Mouse (Mus musculus) CH12.LX (cell line): ENCODE results near the gene Il11. TPM values are rescaled to one million over a fixed set of nuclear protein-coding genes. Genes with fewer than 3 reads are reported as not detected.

ENCODE experiments used
- DNase-seq: peaks from one replicate; pipeline ENCODE4 v3.0.0-alpha.2; 2013; ENCODE audit errors: extremely low read depth
- H3K27ac ChIP-seq: 2 replicates; pipeline ENCODE4 v1.5.1; 2012; ENCODE audit warnings: low read depth, mild to moderate bottlenecking, control low read depth, moderate library complexity; ENCODE audit not compliant: insufficient read depth
- H3K27me3 ChIP-seq: replicated peaks from 2 replicates; pipeline ENCODE3; 2012; ENCODE audit warnings: inconsistent platforms
- H3K36me3 ChIP-seq, 2 experiments: replicated peaks in 1 of 2; 2 replicates each; pipeline versions ENCODE3 to v1.6.1; 2012; ENCODE audit warnings: inconsistent platforms in 1 of 2, low read length in 1 of 2, mild to moderate bottlenecking in 1 of 2, mixed read lengths in 1 of 2, moderate library complexity in 1 of 2; ENCODE audit not compliant: control insufficient read depth in 1 of 2, insufficient read depth in 1 of 2
- H3K4me1 ChIP-seq, 2 experiments: 2 replicates each; pipeline ENCODE4 v1.6.1; 2012; ENCODE audit warnings: inconsistent platforms in 1 of 2, moderate library complexity in 1 of 2; ENCODE audit not compliant: insufficient read depth in 2 of 2, control insufficient read depth in 1 of 2
- H3K4me2 ChIP-seq: 2 replicates; pipeline ENCODE4 v1.6.1; 2012; ENCODE audit warnings: low read depth, mild to moderate bottlenecking, control low read depth; ENCODE audit not compliant: poor library complexity, insufficient read depth, severe bottlenecking
- H3K4me3 ChIP-seq, 3 experiments: fragments of 150-350 bp in 1 of 3; sonication (generic) in 1 of 3; replicated peaks in 1 of 3; 2 replicates each; pipeline versions ENCODE3 to v1.5.1; 2011 to 2012; ENCODE audit warnings: low read depth in 2 of 3, low read length in 2 of 3, mild to moderate bottlenecking in 2 of 3, moderate library complexity in 2 of 3, control low read depth in 1 of 3, improper control_type of control experiment in 1 of 3, inconsistent platforms in 1 of 3, mixed read lengths in 1 of 3; ENCODE audit not compliant: poor library complexity in 1 of 3
- H3K79me2 ChIP-seq: replicated peaks from 2 replicates; pipeline ENCODE4 v1.6.1; 2012; ENCODE audit warnings: mild to moderate bottlenecking, moderate library complexity; ENCODE audit not compliant: control insufficient read depth, poor library complexity, insufficient read depth, severe bottlenecking; ENCODE audit errors: extremely low read depth
- H3K9ac ChIP-seq: 2 replicates; pipeline ENCODE4 v1.6.1; 2012; ENCODE audit warnings: low read depth, mild to moderate bottlenecking, control low read depth, moderate library complexity; ENCODE audit not compliant: insufficient read depth
- H3K9me3 ChIP-seq: replicated peaks from 2 replicates; pipeline ENCODE3; 2012; ENCODE audit warnings: low read length, inconsistent platforms, mixed read lengths
- BHLHE40 ChIP-seq: IDR thresholded peaks from 2 replicates; pipeline ENCODE4 v1.6.1; 2011; ENCODE audit warnings: mild to moderate bottlenecking, low read depth, low read length, improper control_type of control experiment
- CHD1 ChIP-seq: IDR thresholded peaks from 2 replicates; pipeline ENCODE4 v1.6.1; 2012; ENCODE audit warnings: low read depth, low read length, improper control_type of control experiment, inconsistent platforms
- CHD2 ChIP-seq: IDR thresholded peaks from 2 replicates; pipeline ENCODE4 v1.6.1; 2011; ENCODE audit warnings: low read length, improper control_type of control experiment
- CTCF ChIP-seq, 2 experiments: IDR thresholded peaks in 1 of 2; conservative IDR thresholded peaks in 1 of 2; 2 replicates each; pipeline ENCODE4 v1.5.1; 2011 to 2012; ENCODE audit warnings: low read depth in 2 of 2, low read length in 2 of 2, improper control_type of control experiment in 1 of 2, inconsistent platforms in 1 of 2, mild to moderate bottlenecking in 1 of 2, moderate library complexity in 1 of 2
- E2F4 ChIP-seq: IDR thresholded peaks from 2 replicates; pipeline ENCODE4 v1.6.1; 2011; ENCODE audit warnings: low read depth, low read length, improper control_type of control experiment; ENCODE audit not compliant: insufficient replicate concordance
- ELF1 ChIP-seq: IDR thresholded peaks from 2 replicates; pipeline ENCODE4 v1.6.1; 2014; ENCODE audit warnings: low read depth, mild to moderate bottlenecking, inconsistent platforms, low read length, improper control_type of control experiment
- ETS1 ChIP-seq: conservative IDR thresholded peaks from 2 replicates; pipeline ENCODE4 v1.6.1; 2012; ENCODE audit warnings: low read depth, mild to moderate bottlenecking, inconsistent platforms, low read length, improper control_type of control experiment, moderate library complexity
- GABPA ChIP-seq: IDR thresholded peaks from 2 replicates; pipeline ENCODE4 v1.6.1; 2012; ENCODE audit warnings: low read depth, low read length, improper control_type of control experiment, inconsistent platforms; ENCODE audit not compliant: insufficient replicate concordance
- HCFC1 ChIP-seq: IDR thresholded peaks from 2 replicates; pipeline ENCODE4 v1.6.1; 2012; ENCODE audit warnings: low read depth, mild to moderate bottlenecking, inconsistent platforms, low read length, improper control_type of control experiment
- IRF4 ChIP-seq: IDR thresholded peaks from 2 replicates; pipeline ENCODE4 v1.6.1; 2014; ENCODE audit warnings: low read depth, mild to moderate bottlenecking, inconsistent platforms, low read length, improper control_type of control experiment
- KAT2A ChIP-seq: IDR thresholded peaks from 2 replicates; pipeline ENCODE4 v1.6.1; 2012; ENCODE audit warnings: low read length, improper control_type of control experiment, inconsistent platforms; ENCODE audit not compliant: insufficient replicate concordance
- MAFK ChIP-seq: IDR thresholded peaks from 2 replicates; pipeline ENCODE4 v1.6.1; 2011; ENCODE audit warnings: low read length, improper control_type of control experiment; ENCODE audit not compliant: insufficient replicate concordance
- MAX ChIP-seq: IDR thresholded peaks from 2 replicates; pipeline ENCODE4 v1.6.1; 2011; ENCODE audit warnings: low read length, improper control_type of control experiment
- MAZ ChIP-seq: IDR thresholded peaks from 2 replicates; pipeline ENCODE4 v1.6.1; 2012; ENCODE audit warnings: low read depth, mild to moderate bottlenecking, inconsistent platforms, low read length, improper control_type of control experiment, moderate library complexity
- MXI1 ChIP-seq: IDR thresholded peaks from 2 replicates; pipeline ENCODE4 v1.6.1; 2011; ENCODE audit warnings: mild to moderate bottlenecking, low read depth, low read length, improper control_type of control experiment
- MYC ChIP-seq: IDR thresholded peaks from 2 replicates; pipeline ENCODE4 v1.6.1; 2011; ENCODE audit warnings: low read depth, mild to moderate bottlenecking, improper control_type of control experiment, low read length
- NELFE ChIP-seq: IDR thresholded peaks from 2 replicates; pipeline ENCODE4 v1.6.1; 2011; ENCODE audit warnings: low read depth, low read length, improper control_type of control experiment
- NRF1 ChIP-seq: IDR thresholded peaks from 2 replicates; pipeline ENCODE4 v1.6.1; 2014; ENCODE audit warnings: low read depth, mild to moderate bottlenecking, inconsistent platforms, low read length, improper control_type of control experiment, moderate library complexity
- RCOR1 ChIP-seq: conservative IDR thresholded peaks from 2 replicates; pipeline ENCODE4 v1.6.1; 2012; ENCODE audit warnings: low read depth, mild to moderate bottlenecking, inconsistent platforms, low read length, improper control_type of control experiment
- SIN3A ChIP-seq: IDR thresholded peaks from 2 replicates; pipeline ENCODE4 v1.6.1; 2012; ENCODE audit warnings: low read length, improper control_type of control experiment, inconsistent platforms
- TBP ChIP-seq: conservative IDR thresholded peaks from 2 replicates; pipeline ENCODE4 v1.6.1; 2011; ENCODE audit warnings: low read depth, low read length, improper control_type of control experiment
- TCF12 ChIP-seq: IDR thresholded peaks from 2 replicates; pipeline ENCODE4 v1.6.1; 2014; ENCODE audit warnings: low read depth, mild to moderate bottlenecking, inconsistent platforms, low read length, improper control_type of control experiment
- UBTF ChIP-seq: IDR thresholded peaks from 2 replicates; pipeline ENCODE4 v1.6.1; 2012; ENCODE audit warnings: low read depth, mild to moderate bottlenecking, inconsistent platforms, low read length, improper control_type of control experiment, moderate library complexity
- USF2 ChIP-seq: conservative IDR thresholded peaks from 2 replicates; pipeline ENCODE4 v1.6.1; 2011; ENCODE audit warnings: low read depth, low read length, improper control_type of control experiment
- ZC3H11A ChIP-seq: IDR thresholded peaks from 2 replicates; pipeline ENCODE4 v1.6.1; 2012; ENCODE audit warnings: low read depth, mild to moderate bottlenecking, inconsistent platforms, low read length, improper control_type of control experiment
- ZKSCAN1 ChIP-seq: IDR thresholded peaks from 2 replicates; pipeline ENCODE4 v1.6.1; 2012; ENCODE audit warnings: low read depth, inconsistent platforms, low read length, improper control_type of control experiment, borderline replicate concordance
- ZMIZ1 ChIP-seq: IDR thresholded peaks from 2 replicates; pipeline ENCODE4 v1.6.1; 2012; ENCODE audit warnings: low read depth, mild to moderate bottlenecking, inconsistent platforms, low read length, improper control_type of control experiment
- ZNF384 ChIP-seq: IDR thresholded peaks from 2 replicates; pipeline ENCODE4 v1.6.1; 2012; ENCODE audit warnings: low read depth, low read length, improper control_type of control experiment, inconsistent platforms
- dilution Hi-C: fragments of 300-500 bp; cut with MboI; formaldehyde crosslinking; loops from 2 replicates; pipeline ENCODE4 v1.14.3; 2020; ENCODE audit warnings: low sequenced_read_pairs; ENCODE audit not compliant: extremely low pct_unique_long_range_greater_than_20kb, extremely low pct_ligation_motif_present
- in situ Hi-C: fragments of 300-500 bp; cut with MboI; formaldehyde crosslinking; loops from 3 replicates; pipeline ENCODE4 v1.14.3; 2019; ENCODE audit warnings: low sequenced_read_pairs, low pct_ligation_motif_present, low pct_unique_long_range_greater_than_20kb, mixed read lengths
- polyA plus RNA-seq: library from polyadenylated mRNA; unstranded; fragments of >175 nt; gene quantifications from 2 replicates; pipeline ENCODE4 v1.2.1, GENCODE M21; 2012; ENCODE audit warnings: low read depth; ENCODE audit not compliant: insufficient read length
- total RNA-seq, 2 experiments: library from RNA; depleted of rRNA; stranded (reverse); fragments of 300-350 nt in 1 of 2; fragments of >200 nt in 1 of 2; gene quantifications; 2 replicates each; pipeline ENCODE4 v1.2.3; 2012 to 2014

The Il11 gene
- total and polyA plus RNA-seq, 3 experiments: 0.17 TPM; not detected in 2

DNA sequence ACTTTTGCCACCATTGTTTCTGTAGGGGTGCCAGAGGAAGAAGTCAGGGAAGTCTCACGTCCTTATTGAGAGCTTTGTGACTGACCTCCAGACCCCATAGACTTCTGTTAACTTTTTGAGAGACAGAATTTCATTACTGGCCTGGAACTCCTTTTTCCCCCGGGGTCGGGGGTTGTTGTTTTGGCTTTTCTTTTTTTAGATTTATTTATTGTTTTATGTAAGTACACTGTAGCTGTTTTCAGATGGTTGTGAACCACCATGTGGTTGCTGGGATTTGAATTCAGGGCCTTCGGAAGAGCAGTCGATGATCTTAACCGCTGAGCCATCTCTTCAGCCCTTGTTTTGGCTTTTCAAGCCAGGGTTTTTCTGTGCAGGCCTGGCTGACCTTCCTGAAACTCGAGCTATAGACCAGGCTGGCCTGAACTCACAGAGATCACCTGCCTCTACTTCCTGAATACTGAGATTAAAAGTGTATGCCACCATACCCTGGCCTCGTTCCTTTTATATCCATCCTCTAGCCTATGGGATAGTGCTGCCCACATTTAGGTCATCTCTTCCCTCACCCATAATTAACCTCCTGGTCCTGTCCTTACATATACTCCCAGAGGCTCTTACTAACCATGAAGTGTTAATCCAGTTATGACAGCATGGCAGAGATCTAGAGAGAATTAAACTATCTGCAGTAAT is 30.6 kb upstream of the Il11 start:
- in situ Hi-C loops: no loop called here
- H3K4me1 ChIP-seq: peaks cover 7 to 27% of the 10 kb centered on the region in 2 experiments; a peak in 3 of 4 replicates
- H3K9me3 ChIP-seq: no peaks in the 10 kb centered on the region
- H3K4me3 ChIP-seq: peak overlapping the region; percentile 67 to 99 (median 75)
- TF ChIP-seq MYC: peak; percentile 56; the same call in 1 of the 2 replicates
- peak; percentile 95 for TF ChIP-seq CHD1
- TF ChIP-seq BHLHE40: 0 out of 2 replicates have a peak, but pooled peaks have one; percentile 15
- peak; percentile 68; the same call in 1 of the 2 replicates for TF ChIP-seq SIN3A
- peak; percentile 76 for TF ChIP-seq ZMIZ1
- peak; percentile 9; the same call in 1 of the 2 replicates for TF ChIP-seq NELFE
- no peak for TF ChIP-seq KAT2A
- no peak for TF ChIP-seq MAZ
- peak; percentile 75 for TF ChIP-seq MXI1
- no peak for TF ChIP-seq CTCF (conservative IDR thresholded peaks at IDR 0.05 in 1 of 2, IDR thresholded peaks at IDR 0.05 in 1 of 2; ENCODE audit: low read depth in 2 of 2, low read length in 2 of 2)
- no peak for TF ChIP-seq GABPA
- TF ChIP-seq RCOR1: 0 out of 2 replicates have a peak, but pooled peaks have one; percentile 11
- TF ChIP-seq NRF1: no peak
- no peak; the same call in 1 of the 2 replicates for TF ChIP-seq CHD2
- peak; percentile 54 for TF ChIP-seq MAX
- TF ChIP-seq TBP: 0 out of 2 replicates have a peak, but pooled peaks have one; percentile 37
- peak overlapping the region; percentile 2; the same call in 1 of the 2 replicates for H3K27ac ChIP-seq
- H3K9ac ChIP-seq: peak overlapping the region; percentile 96
- dilution Hi-C loops: no loop called here
- H3K79me2 ChIP-seq: peaks cover 38% of the 10 kb centered on the region
- H3K27me3 ChIP-seq: no peaks in the 10 kb centered on the region
- peak overlapping the region; percentile 98 for H3K4me2 ChIP-seq
- no peak for DNase-seq
- peaks cover 26 to 40% of the 10 kb centered on the region in 2 experiments for H3K36me3 ChIP-seq

DNA sequence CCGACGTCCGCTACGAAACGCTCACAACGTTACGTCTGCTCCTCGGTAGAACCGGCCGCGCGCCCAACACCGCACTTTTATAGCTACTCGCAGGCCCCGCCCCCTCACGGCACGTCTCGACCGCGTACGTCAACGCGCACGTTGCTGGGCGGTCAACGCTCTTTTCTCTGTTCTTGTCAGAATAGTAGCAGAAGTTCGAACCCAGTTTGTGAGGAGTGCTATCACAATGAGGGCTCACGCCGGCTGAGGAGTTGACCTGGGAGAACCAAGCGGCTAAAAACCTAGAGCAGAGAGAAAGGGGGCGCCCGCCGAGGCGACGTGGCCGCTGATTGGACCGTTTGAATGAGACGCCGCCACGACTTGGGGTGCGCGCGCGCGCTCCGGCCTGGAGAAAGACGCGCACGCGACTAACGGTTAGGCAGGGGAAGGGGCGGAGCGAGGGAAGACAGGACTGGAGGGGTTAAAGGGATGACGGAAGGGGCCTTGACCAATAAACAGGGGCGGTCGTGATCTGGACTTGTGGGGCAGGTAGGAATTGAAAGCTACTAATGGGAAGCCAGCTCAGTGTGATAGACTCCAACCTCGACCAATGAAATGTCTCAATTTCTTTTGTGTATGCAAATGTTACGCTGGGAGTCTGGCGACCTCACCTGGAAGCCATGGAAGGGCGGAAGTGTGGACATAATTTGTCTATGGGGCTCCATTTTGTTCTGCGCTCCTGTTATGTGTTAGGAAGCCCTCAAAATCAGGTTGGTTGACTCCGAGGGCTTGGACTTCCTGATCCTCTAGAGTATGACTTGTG is 29.8 kb upstream of the Il11 start, which contains the start of gene Ube2s:
Ube2s (minus strand) TSS at position 288 of the 802 bp plus-strand sequence.
- H3K79me2 ChIP-seq: peaks cover 38% of the 10 kb centered on the region
- H3K27me3 ChIP-seq: no peaks in the 10 kb centered on the region
- peak; percentile 100 for DNase-seq
- peak within 1 kb of the TSS; percentile 93 for H3K27ac ChIP-seq
- peak within 1 kb of the TSS; percentile 80 to 99 (median 86) for H3K4me3 ChIP-seq
- dilution Hi-C loops (no loop called here), in situ Hi-C loops (no loop called here)
- peaks cover 30 to 44% of the 10 kb centered on the region in 2 experiments for H3K36me3 ChIP-seq
- H3K4me2 ChIP-seq: peak within 1 kb of the TSS; percentile 98
- H3K9ac ChIP-seq: peak within 1 kb of the TSS; percentile 99
- H3K9me3 ChIP-seq: no peaks in the 10 kb centered on the region
- peaks cover 7 to 29% of the 10 kb centered on the region in 2 experiments; a peak in 3 of 4 replicates for H3K4me1 ChIP-seq
- TF ChIP-seq TCF12 (peak; percentile 60), ZMIZ1 (no peak), USF2 (no peak), ELF1 (peak; percentile 94), CHD2 (peak; percentile 72), ZNF384 (no peak), E2F4 (no peak), NRF1 (peak; percentile 80), MAFK (no peak), GABPA (no peak), TBP (peak; percentile 97), UBTF (no peak), ZKSCAN1 (no peak), ZC3H11A (no peak), RCOR1 (no peak), HCFC1 (peak; percentile 79), IRF4 (no peak), SIN3A (peak; percentile 53; the same call in 1 of the 2 replicates), ETS1 (no peak)
